Mouse (Mus musculus): ENCODE results near the gene Itpa.

- TF ChIP-seq CTCF (IDR thresholded peaks at IDR 0.05; ENCODE audit: control insufficient read depth, insufficient read depth, insufficient read length), result no peak
- TF ChIP-seq USF1 (IDR thresholded peaks at IDR 0.05; ENCODE audit: low read depth), result no peak
Observed at GRCm38 (mm10) chr2:130653760-130654159, 13.7 kb upstream of the Itpa start.

Data from C2C12 (cell line).